Mouse (Mus musculus): Measurements from ENCODE around the gene Tom1l2. TPM values are rescaled to one million over a fixed set of nuclear protein-coding genes. Genes with fewer than 3 reads are reported as not detected.

Tom1l2 gene
- total RNA-seq, 2 experiments from 2014 or later: 63.0 to 80.7 TPM

- peak in 1 of 2 experiments; percentile 37 for DNase-seq (ENCODE audit: low spot score in 2 of 2)
Observed at GRCm38 (mm10) chr11:60273273-60273805, 79.4 kb downstream of the Tom1l2 start.

GRCm38 (mm10) chr11:60268563-60268962 lies 84.1 kb downstream of the Tom1l2 start:
- DNase-seq (ENCODE audit: low spot score in 2 of 2): no peak

GRCm38 (mm10) chr11:60265271-60265985 lies 87.3 kb downstream of the Tom1l2 start:
- DNase-seq (ENCODE audit: low spot score in 2 of 2): no peak

GRCm38 (mm10) chr11:60264651-60265050 lies 88.1 kb downstream of the Tom1l2 start:
- DNase-seq (ENCODE audit: low spot score in 2 of 2): no peak

GRCm38 (mm10) chr11:60262396-60262795 lies 90.3 kb downstream of the Tom1l2 start:
- no peak for DNase-seq (ENCODE audit: low spot score in 2 of 2)

- no peak for DNase-seq (ENCODE audit: low spot score in 2 of 2)
Observed at GRCm38 (mm10) chr11:60260743-60261142, 92.0 kb downstream of the Tom1l2 start.

- DNase-seq (ENCODE audit: low spot score in 2 of 2): no peak
Observed at GRCm38 (mm10) chr11:60257696-60258095, 95.0 kb downstream of the Tom1l2 start.

- no peak for DNase-seq (ENCODE audit: low spot score in 2 of 2)
Observed at GRCm38 (mm10) chr11:60256713-60257112, 96.0 kb downstream of the Tom1l2 start.

GRCm38 (mm10) chr11:60256176-60256681 lies 96.5 kb downstream of the Tom1l2 start:
- DNase-seq (ENCODE audit: low spot score in 2 of 2): no peak

GRCm38 (mm10) chr11:60255639-60256038 lies 97.1 kb downstream of the Tom1l2 start:
- DNase-seq (ENCODE audit: low spot score in 2 of 2): no peak

- no peak for DNase-seq (ENCODE audit: low spot score in 2 of 2)
Observed at GRCm38 (mm10) chr11:60255181-60255580, 97.5 kb downstream of the Tom1l2 start.

GRCm38 (mm10) chr11:60254308-60254707 lies 98.4 kb downstream of the Tom1l2 start:
- DNase-seq (ENCODE audit: low spot score in 2 of 2): no peak

- DNase-seq (ENCODE audit: low spot score in 2 of 2): peak in 1 of 2 experiments; percentile 42
Observed at GRCm38 (mm10) chr11:60253546-60253945, 99.2 kb downstream of the Tom1l2 start.

- DNase-seq (ENCODE audit: low spot score in 2 of 2): peak; percentile 36 to 59
Observed at GRCm38 (mm10) chr11:60250971-60251643, 101.6 kb downstream of the Tom1l2 start.

GRCm38 (mm10) chr11:60249885-60250284 lies 102.8 kb downstream of the Tom1l2 start:
- DNase-seq (ENCODE audit: low spot score in 2 of 2): no peak

GRCm38 (mm10) chr11:60248596-60249404 lies 103.9 kb downstream of the Tom1l2 start:
- no peak for DNase-seq (ENCODE audit: low spot score in 2 of 2)

- no peak for DNase-seq (ENCODE audit: low spot score in 2 of 2)
Observed at GRCm38 (mm10) chr11:60247753-60248550, 104.8 kb downstream of the Tom1l2 start.

GRCm38 (mm10) chr11:60246077-60246476 lies 106.6 kb downstream of the Tom1l2 start:
- DNase-seq (ENCODE audit: low spot score in 2 of 2): no peak

- no peak for DNase-seq (ENCODE audit: low spot score in 2 of 2)
Observed at GRCm38 (mm10) chr11:60244503-60245143, 108.1 kb downstream of the Tom1l2 start.

GRCm38 (mm10) chr11:60240509-60240908 lies 112.2 kb downstream of the Tom1l2 start:
- DNase-seq (ENCODE audit: low spot score in 2 of 2): no peak

Measured in adrenal gland, adult 18-20 months (tissue).